Mouse (Mus musculus): ENCODE measurements around the gene Dennd4a.

Dennd4a gene

DNA sequence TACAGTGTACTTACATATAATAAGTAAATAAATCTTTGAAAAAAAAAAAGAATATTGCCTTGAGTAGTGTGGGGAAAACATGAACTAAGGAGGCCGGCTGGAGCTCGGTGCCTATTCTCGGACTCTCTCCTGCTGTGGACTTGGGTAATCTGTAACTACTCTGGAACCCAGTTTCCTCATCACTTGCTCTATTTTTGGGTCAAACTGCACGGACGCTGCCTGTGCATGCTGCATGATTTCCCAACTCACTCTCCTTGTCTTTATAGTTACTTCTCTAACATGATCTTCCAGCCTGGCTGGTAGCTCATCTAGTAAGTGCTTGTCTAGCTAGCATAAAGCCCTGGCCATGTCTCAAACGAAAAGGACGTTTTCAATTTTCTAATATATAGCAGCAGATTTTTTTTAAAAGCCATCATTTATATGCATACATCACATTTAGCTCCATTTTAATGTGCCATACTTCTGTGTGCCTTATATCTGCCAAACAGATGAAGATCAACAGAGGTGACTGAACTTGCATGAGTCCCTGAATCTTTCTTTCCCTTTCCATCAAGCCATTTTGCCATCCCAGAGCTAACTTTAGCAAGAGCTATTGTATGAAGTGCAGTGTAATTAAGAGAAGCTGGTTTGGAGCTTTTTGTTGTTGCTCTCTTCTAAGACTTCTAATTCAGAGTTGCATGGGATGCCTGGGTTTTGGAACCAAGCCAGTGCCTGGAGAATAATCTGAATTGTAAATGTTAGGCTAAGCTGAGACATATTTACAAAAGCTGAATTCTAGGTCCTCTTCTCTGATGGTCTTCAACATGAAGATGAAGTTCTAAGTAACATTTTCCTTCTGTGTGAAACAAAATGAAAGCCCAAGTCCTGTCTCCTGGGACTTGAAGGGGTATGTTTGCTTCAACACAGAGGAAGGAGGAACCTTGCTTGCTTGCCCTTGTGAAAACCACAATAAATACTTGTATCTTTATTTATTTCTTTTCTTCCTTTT lies 20.2 kb upstream of the Dennd4a start:
- DNase-seq (ENCODE audit: low spot score in 2 of 2): no peak

DNA sequence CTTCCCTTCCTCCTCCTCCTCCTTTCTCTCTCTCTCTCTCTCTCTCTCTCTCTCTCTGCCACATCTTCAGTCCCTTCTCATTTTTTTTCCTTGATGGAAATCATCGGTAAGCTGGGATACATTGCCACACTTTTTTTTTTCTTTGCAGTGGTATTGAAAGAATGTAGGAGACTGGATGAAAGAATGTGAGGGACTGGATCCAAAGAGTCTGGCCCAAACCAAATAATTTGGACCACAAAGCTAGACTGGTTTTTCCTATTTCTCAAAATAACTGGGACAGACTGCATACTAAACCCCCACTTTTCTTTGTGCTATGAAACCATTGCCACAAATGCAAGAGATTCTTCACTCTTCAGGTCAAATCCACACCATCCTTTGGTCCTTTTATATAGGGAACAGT lies 19.5 kb upstream of the Dennd4a start:
- DNase-seq (ENCODE audit: low spot score in 2 of 2): no peak

DNA sequence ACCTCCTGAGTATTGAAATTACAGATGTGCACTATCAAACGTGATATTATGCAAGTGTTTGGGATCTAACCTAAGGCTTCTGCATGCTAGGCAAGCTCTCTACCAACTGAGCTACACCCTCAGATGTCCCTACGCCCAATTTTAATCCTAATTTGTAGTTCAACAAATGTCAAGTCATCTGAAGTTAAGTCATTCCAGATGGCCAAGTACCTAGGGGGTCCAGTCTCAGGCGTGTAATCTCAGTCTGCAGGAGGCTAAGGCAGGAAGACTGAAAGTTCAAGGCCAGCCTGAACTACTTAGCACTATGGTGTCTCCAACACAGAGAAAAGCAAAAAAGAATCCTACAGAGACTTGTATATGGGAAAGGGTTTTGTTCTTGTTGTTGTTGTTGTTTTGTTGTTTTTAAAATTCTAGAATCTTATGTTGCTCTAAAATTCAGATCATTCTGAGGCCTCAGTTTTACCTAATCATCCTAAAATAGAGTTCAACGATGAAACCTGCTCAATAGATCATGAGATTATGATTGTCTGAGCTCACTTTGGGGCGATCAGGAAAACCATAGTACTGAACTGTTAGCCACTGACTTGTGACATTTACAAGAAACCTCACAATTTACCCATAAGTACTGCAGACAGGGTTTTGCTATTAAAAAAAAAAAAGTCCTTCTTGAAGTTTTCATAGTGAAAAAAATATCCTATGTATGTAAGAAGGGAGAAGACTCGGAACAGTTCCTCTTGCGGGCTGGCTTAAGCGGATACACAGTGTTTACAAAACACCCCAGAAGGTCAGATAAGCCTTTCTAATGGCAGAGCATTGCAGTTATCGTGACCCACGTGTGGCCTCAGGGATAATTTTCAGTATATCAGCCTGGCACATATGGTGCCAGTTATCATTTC lies 18.5 kb upstream of the Dennd4a start:
- DNase-seq (ENCODE audit: low spot score in 2 of 2): no peak

DNA sequence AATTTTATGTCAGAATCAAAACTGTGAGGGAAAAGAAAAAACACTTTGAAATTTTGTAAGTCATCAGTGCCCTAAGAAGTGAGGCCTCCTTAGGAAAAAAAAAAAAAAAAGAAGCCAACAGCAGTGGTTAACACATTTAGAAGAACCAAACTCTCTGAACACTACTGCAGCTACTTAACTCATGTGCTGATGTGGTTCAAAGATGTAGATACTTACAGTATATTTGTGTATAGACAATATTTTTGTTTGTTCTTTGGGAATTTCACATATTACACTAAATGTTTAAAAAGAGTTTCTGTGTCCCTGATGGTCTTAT lies 17.9 kb upstream of the Dennd4a start:
- no peak for DNase-seq (ENCODE audit: low spot score in 2 of 2)

DNA sequence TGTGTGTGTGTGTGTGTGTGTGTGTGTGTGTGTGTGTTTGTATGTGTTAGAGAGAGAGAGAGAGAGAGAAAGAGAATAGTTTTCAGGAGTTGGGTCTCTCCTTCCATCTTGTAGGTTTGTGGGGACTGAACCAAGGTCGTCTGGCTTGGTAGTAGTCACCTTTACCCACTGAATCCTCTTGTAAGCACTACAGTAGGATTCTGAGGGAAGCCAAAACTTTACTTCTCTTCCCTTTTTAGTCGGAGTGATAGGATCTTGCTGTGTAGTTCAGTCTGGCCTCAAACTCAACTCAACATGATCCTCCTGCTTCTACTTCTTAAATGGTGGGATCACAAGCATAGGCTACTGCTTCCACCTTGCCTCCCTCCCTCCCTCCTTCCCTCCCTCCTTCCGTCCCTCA lies 17.3 kb upstream of the Dennd4a start:
- DNase-seq (ENCODE audit: low spot score in 2 of 2): no peak

DNA sequence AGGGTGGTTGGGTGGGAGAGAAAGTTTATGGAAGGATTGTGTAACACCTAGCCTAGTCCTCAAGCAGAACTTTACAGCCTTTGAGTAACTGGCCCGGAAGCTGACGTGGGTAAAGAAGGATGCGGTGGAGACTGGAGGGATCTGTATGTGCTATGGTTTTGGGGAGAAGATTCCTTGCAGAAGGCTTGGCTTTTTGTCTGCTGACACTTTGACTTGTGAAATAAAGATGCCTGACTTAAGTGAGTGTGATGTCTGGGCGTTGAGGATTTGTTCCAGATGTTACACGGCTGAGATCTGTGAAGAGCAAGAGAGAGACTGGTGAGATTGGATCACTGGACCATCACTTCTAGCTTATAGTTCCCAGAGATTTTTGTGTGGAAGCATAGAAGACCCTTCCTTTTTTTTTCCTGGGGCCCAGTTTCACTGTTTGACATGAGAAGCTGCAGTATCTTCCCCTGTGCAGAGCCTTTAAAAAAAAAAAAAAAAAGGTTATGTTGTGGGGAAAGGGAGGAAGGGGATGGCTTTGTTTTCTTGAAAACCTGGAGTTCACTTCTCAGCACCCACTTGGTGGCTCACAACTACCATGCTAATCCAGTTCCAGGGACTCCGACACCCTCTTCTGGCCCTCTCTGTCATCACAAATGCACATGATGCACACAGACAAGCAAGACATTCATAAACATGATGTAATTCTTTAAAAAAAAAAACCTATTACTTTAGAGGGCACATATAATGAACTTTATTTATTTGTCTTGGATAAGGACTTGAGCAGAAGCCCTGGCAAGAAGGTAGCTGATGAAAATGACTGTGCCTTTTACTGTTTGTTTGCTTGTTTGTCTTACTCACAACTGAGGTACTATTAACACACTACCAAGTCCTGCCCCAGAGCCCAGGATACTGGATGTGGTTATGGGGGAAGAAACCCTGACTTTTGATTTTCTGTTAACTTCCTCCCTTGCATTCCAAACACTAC lies 16.4 kb upstream of the Dennd4a start:
- no peak for DNase-seq (ENCODE audit: low spot score in 2 of 2)

DNA sequence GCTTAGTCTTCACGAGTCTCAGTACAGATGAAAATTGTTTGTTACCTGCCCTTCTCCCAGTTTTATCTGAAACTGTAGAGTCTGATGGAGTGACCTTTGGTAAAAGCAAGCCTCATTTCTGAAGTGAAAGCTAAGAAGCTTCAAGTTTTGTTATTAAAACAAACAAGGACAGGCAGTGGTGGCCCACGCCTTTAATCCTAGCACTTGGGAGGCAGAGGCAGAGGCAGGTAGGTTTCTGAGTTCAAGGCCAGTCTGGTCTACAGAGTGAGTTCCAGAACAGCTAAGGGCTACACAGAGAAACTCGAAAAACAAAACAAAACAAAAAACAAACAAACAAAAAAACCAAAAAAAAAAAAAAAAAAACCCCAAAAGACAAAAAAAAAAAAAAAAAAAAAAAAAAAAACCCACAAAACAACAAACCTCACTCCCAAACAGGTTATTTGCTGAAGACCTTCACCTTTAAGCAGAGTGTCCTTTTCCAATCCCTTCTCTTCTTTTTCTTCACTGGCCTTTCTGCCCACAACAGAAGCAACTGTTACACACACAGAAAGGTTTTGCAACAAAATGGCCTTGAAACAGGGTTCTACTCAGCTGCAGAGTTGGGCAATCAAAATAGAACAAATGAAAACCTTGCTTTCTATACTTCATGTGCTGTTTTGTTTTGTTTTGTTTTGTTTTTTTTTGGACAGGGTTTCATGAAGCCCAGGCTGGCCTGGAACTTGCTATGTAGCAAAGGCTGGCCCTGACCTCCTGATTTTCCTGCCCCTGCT lies 15.1 kb upstream of the Dennd4a start:
- no peak for DNase-seq (ENCODE audit: low spot score in 2 of 2)

DNA sequence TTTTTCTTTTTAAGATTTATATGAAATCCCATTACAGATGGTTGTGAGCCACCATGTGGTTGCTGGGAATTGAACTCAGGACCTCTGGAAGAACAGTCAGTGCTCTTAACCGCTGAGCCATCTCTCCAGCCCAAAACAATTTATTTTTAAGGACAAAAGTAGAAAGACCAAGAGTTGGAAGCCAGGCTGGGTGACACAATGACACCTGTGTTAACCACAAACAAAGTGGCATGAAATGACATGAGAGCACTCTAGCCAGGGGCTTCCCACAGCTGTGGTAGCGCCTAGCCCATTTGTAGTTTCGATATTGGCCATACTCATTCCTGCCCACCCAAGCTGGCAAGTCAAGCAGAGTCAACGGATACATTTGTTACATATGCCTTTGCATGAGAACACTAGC lies 13.7 kb upstream of the Dennd4a start:
- DNase-seq (ENCODE audit: low spot score in 2 of 2): no peak

DNA sequence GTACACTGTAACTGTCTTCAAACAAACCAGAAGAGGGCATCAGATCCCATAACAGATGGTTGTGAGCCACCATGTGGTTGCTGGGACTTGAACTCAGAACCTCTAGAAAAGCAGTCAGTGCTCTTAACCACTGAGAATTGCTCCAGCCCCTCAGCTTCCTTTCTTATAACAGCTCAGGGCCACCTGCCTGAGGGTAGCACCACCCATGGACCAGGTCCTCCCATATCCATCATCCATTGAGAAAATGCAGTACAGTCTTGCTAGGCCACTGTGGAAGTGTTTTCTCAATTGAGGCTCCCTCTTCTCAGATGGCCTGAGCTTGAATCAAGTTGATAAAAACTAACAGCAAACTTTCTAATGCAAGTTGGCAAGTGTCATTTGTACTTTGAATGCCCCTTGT lies 13.0 kb upstream of the Dennd4a start:
- DNase-seq (ENCODE audit: low spot score in 2 of 2): no peak

DNA sequence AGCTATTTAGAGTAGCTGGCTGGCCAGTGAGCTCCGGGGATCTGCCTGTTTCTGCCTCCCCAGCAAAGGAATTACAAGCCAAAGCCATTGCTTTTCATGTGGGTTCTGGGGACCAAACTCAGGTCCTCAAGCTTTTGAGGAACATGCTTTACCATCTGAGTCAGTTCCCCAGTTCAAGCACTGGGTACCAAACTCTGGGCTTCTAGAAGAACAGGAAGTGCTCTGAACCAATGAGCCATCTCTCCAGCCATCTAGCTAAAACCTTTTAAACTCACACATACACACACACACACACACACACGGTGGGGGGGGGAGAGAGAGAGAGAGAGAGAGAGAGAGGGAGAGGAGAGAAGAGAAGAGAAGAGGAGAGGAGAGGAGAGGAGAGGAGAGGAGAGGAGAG lies 12.3 kb upstream of the Dennd4a start:
- no peak for DNase-seq (ENCODE audit: low spot score in 2 of 2)

DNA sequence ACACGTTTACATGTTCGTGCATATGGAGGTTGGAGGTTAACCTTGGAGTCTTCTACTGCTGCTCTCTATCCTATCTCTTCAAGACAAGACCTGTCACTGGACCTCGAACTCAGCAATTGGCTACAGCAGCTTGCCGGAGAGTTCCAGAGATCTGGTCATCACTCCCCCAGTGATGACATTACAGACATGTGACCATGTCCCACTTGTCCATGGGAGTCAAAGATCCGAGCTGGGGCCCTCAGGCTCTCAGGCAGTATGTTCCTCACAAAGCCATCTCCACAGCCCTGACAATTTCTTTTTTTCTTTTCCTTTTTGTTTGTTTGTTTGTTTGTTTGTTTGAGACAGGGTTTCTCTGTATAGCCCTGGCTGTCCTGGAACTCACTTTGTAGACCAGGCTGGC lies 11.6 kb upstream of the Dennd4a start:
- no peak for DNase-seq (ENCODE audit: low spot score in 2 of 2)

DNA sequence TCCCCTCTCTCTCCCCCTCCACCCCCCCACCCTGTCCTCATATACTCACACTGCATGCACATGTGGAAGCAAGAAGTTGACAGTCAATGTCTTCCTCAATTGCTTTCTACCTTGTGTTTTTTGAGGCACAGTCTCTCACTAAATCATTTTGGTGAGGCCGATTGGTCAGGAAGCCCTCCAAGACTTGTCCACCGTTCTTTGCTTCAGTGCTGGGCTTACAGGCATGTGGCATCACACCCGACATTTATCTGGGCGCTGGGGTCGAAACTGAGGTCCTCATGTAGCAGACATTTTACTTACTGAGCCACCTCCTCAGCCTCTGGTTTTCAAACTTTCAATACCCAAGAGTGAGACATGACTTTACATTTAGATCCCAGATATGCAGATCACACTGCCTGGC lies 8.6 kb upstream of the Dennd4a start:
- DNase-seq (ENCODE audit: low spot score in 2 of 2): no peak

DNA sequence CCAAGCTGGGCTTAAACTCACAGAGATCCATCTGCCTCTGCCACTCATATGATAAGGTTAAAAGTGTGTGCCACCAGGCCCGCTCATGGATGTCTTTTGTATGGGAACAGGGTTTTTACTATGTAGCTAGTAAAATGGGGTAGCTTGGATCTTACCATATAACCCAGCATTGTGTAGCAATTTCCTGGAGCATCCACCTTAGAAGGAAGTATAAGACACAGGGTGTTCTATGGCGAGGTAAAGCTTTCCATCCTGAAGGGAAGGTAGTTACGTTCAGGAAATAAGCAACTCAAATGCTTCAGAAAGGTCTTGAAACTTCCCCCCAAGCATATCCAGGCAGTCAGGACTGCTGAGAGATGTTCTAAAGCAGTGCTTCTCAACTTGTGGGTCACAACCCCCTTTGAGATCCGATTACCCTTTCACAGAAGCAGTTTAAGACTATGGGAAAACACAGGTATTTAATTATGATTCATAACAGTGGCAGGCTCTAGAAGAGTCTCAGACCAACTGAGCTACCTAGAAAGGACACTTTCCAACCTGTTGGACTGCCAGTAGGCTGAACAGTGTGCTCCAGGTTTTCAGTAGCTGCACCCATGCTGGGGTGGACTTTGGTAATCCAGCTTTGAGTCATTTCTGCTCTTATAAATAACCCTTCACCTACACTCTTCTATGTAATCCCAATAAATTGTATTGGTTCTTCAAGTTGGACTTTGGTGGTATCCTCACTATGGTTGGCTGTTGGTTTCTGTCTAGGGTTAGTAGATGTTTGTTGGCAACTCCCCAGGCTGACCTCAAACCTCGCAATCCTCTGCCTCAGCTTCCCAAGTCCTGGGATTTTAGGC lies 7.5 kb upstream of the Dennd4a start:
- DNase-seq (ENCODE audit: low spot score in 2 of 2): no peak

DNA sequence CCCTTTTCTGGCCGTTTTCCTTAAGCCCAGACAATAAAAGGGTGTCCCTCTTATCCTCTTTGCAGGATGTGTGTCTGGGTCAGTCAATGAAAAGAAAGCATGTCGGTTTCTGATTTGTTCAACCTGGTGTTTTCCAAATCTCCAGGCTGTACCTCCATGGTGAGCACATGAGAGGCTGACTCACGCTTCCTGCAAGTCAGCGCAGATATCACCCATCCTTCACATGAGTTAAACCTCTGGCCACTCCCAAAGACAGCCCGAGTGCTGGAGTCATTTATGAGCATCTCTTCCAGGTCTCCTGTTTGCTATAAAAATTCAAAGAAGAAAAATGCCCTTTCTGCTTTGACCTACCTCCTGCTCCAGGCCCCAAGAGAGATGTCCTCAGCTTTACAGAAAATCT lies 5.3 kb upstream of the Dennd4a start:
- DNase-seq (ENCODE audit: low spot score in 2 of 2): no peak

DNA sequence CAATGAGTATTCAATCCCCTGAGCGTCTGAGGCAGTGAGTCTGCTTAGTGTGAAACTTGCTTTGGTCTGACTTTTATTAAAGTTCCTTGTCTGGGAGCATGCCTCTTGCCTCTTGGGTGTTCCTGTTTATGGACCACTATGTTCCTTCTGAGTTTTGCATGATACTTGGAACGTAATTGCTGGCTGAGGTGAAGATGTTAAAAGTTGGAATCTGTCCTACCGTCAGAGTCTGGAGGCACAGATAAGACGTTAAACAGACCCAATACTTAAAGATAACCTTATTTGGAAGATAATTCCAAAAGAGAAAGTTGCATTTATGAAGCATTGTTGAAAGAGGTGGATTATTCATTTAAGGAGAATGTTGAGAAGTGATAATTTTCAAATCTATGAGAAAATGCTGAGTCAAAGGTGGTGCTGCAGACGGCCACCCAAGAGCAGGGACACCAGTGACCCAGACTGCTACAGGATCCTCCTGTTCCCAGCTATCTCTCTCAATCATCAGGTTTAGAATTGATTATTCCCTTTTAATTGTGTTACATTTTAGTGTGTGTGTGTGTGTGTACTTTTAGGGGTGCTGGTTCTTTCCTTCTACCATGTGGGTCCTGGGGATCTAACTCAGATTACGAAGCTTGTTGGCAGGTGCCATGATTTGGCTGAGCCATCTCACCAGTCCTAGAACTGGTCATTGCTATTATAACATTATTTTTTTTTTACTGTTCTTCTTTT lies 4.6 kb upstream of the Dennd4a start:
- no peak for DNase-seq (ENCODE audit: low spot score in 2 of 2)

DNA sequence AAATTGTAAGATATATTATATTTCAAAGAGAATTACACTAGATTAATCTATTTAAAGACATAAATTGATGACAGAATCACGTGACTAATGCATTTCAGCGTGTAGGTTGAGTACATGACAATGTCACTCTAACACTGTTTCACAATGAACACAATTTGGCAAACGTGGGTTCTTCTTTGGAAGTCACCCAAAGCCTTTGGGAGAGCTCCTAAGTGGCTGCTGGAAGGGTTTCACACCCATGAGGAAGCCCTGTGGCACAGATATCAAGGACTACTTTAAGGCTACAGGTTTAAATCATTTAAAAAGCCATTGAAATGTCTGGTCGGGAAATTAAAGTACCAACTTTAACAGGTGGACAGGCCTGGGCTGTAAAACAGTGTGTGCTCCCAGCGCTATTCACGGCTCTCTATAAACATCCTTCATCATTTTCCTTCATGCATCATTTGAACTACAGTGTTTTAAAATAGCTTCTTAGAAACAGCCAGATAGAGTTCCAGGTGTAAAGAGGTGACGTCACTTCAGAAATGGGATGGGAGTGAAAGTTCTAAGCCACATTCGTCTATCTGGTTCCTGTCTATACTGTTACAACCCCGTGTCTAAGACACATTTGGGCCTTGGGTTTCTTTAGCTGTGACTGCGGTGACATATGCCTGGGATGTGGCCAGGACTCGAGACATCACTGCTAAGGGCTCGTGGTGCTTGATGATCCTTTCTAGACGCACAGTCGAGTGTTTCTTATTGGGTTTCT lies 3.9 kb upstream of the Dennd4a start:
- DNase-seq (ENCODE audit: low spot score in 2 of 2): no peak

DNA sequence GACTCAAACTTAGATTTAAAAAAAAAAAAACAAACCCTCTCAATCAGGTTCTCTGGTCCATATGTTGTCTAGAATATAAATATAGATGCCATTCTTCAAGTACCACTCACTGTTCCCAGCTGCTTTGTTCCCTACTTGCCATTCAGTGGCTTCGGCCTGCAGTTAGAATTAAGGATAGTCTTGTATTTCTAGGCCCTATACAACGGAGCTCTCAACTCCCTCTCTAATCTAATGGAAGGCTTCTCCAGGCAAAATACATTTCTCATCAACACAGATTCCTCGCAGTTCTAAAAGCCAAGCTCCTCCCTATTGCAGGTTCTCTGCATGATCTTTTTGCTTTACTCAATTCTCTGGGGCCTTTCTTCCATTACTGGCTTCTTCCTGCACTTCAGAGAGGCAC lies 1.3 kb upstream of the Dennd4a start:
- DNase-seq (ENCODE audit: low spot score in 2 of 2): no peak
